Mouse (Mus musculus) liver, adult 2 months (tissue): ENCODE results near the gene Kars.

Source experiments
- CTCF ChIP-seq: fragments of 200-500 bp; IDR thresholded peaks from 2 replicates; pipeline ENCODE4 v1.5.1; 2011; ENCODE audit warnings: low read depth, low read length, control low read depth
- POLR2A ChIP-seq: fragments of 200-500 bp; IDR thresholded peaks from 2 replicates; pipeline ENCODE4 v1.6.1; 2011; ENCODE audit warnings: low read length, control low read depth; ENCODE audit not compliant: insufficient read depth; ENCODE audit errors: extremely low read depth

- TF ChIP-seq CTCF (no peak), POLR2A (no peak)
These were observed 50.4 kb downstream of the Kars start for GRCm38 (mm10) chr8:111960591-111961321.
